Mouse (Mus musculus): ENCODE results near the gene Nabp2. TPM values are rescaled to one million over a fixed set of nuclear protein-coding genes. Genes with fewer than 3 reads are reported as not detected.

Nabp2 gene
- total RNA-seq, 2 experiments from 2014 or later = 44.1 to 47.1 TPM

Small RNA genes lying within 50 kb of the gene (microRNA-seq; reads per million reads assigned to microRNA genes)
- gene Gm25361 (0 reads per million in 2 experiments), gene Gm26308 (0 reads per million in 2 experiments), gene Mir6914 (0.82 to 1.0 reads per million in 2 experiments), gene Mir6915 (0.69 to 3.7 reads per million in 2 experiments), gene Mir8105 (0.69 to 1.0 reads per million in 2 experiments)

Other genes with a start within 250 kb of the Nabp2 start
- gene Rbms2, start 231.2 kb downstream of the Nabp2 start, total RNA-seq (2021) = 10 to 100 TPM; 95.9 to 97.3 TPM
- 1 to 10 TPM in 1 of 2 experiments, under 1 TPM in 1; 0.48 to 1.2 TPM for gene Gls2, start 217.0 kb downstream of the Nabp2 start, total RNA-seq (2021)
- 10 to 100 TPM; 39.6 to 41.5 TPM for gene Spryd4, start 199.7 kb downstream of the Nabp2 start, total RNA-seq (2021)
- gene Mip, start 185.7 kb downstream of the Nabp2 start, total RNA-seq (2021) = not detected
- 10 to 100 TPM; 24.5 to 28.7 TPM for gene Timeless, start 179.4 kb downstream of the Nabp2 start, total RNA-seq (2021)
- under 1 TPM in 1 of 2 experiments, not detected in 1; 0.29 TPM for gene Apon, start 157.4 kb downstream of the Nabp2 start, total RNA-seq (2021)
- not detected for gene Apof, start 142.8 kb downstream of the Nabp2 start, total RNA-seq (2021)
- gene Stat2, start 140.9 kb downstream of the Nabp2 start, total RNA-seq (2021) = 10 to 100 TPM in 1 of 2 experiments, 1 to 10 TPM in 1; 10.0 TPM
- 1 to 10 TPM; 1.5 to 2.2 TPM for gene Il23a, start 112.7 kb downstream of the Nabp2 start, total RNA-seq (2021)
- 10 to 100 TPM; 17.6 to 18.1 TPM for gene Pan2, start 108.2 kb downstream of the Nabp2 start, total RNA-seq (2021)
- 100 to 1,000 TPM in 1 of 2 experiments, 10 to 100 TPM in 1; 92.1 to 100 TPM for gene Cnpy2, start 89.0 kb downstream of the Nabp2 start, total RNA-seq (2021)
- gene Cs, start 73.8 kb downstream of the Nabp2 start, total RNA-seq (2021) = 100 to 1,000 TPM; 819 to 825 TPM
- 10 to 100 TPM; 82.0 to 85.7 TPM for gene Coq10a, start 42.5 kb downstream of the Nabp2 start, total RNA-seq (2021)
- gene Ankrd52, start 34.4 kb downstream of the Nabp2 start, total RNA-seq (2021) = 10 to 100 TPM; 44.4 to 44.9 TPM
- not detected for gene Slc39a5, start 10.3 kb downstream of the Nabp2 start, total RNA-seq (2021)
- gene Rnf41, start 165 bp upstream of the Nabp2 start, total RNA-seq (2021) = 10 to 100 TPM; 25.0 to 27.0 TPM
- gene Smarcc2, start 47.8 kb upstream of the Nabp2 start, total RNA-seq (2021) = 10 to 100 TPM; 97.0 to 97.3 TPM
- 100 to 1,000 TPM; 616 to 628 TPM for gene Myl6, start 82.7 kb upstream of the Nabp2 start, total RNA-seq (2021)
- gene Myl6b, start 87.2 kb upstream of the Nabp2 start, total RNA-seq (2021) = 1 to 10 TPM; 3.7 TPM
- gene Esyt1, start 114.4 kb upstream of the Nabp2 start, total RNA-seq (2021) = 10 to 100 TPM; 28.4 to 31.3 TPM
- 1 to 10 TPM; 6.9 to 8.3 TPM for gene Zc3h10, start 136.3 kb upstream of the Nabp2 start, total RNA-seq (2021)
- 1,000 to 10,000 TPM; 2,410 to 2,531 TPM for gene Rpl41, start 137.8 kb upstream of the Nabp2 start, total RNA-seq (2021)
- 10 to 100 TPM; 81.9 to 82.5 TPM for gene Pa2g4, start 154.5 kb upstream of the Nabp2 start, total RNA-seq (2021)
- gene Erbb3, start 178.2 kb upstream of the Nabp2 start, total RNA-seq (2021) = 1 to 10 TPM; 7.1 to 8.2 TPM
- gene Rps26, start 215.3 kb upstream of the Nabp2 start, total RNA-seq (2021) = 100 to 1,000 TPM; 505 to 516 TPM
- gene Ikzf4, start 234.5 kb upstream of the Nabp2 start, total RNA-seq (2021) = 1 to 10 TPM; 1.7 to 2.4 TPM